Mouse (Mus musculus) erythroblast, embryonic 14.5 days (primary cell): Measurements from ENCODE around the gene Cbll1.

Experiments
- GATA1 ChIP-seq: IDR thresholded peaks from 2 replicates; pipeline ENCODE4 v1.6.1; 2012; ENCODE audit warnings: low read length, inconsistent platforms, mixed read lengths
- TAL1 ChIP-seq: IDR thresholded peaks from 3 replicates; pipeline ENCODE4 v1.6.1; 2012; ENCODE audit warnings: low read length, inconsistent platforms, mixed read lengths

DNA sequence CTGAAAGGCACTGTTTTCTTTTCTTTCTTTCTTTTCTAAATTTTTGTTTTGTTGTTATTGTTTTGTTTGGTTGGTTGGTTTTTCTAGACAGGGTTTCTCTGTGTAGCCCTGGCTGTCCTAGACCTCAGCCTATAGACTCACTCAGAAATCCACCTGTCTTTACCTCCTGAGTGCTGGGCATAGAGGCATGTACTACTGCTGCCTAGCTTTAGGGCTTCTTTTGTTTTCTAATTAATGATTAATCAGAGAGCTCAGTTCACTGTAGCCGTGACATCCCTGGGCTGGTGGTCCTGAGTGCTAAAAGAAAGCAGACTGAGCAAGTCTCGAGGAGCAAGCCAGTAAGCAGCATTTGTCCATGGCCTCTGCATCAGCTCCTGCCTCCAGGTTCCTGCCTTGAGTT, 40.4 kb upstream of the Cbll1 start:
- no peak for TF ChIP-seq GATA1
- no peak for TF ChIP-seq TAL1
